Mouse (Mus musculus) C2C12 (cell line): ENCODE data around the gene Mtmr2.

ENCODE experiments used
- CTCF ChIP-seq: IDR thresholded peaks from one replicate; pipeline ENCODE4 v1.5.1; 2011; ENCODE audit not compliant: control insufficient read depth, insufficient read depth, insufficient read length
- FOSL1 ChIP-seq: IDR thresholded peaks from one replicate; pipeline ENCODE4 v1.8.0; 2011; ENCODE audit warnings: mild to moderate bottlenecking, low read length; ENCODE audit not compliant: poor library complexity, insufficient read depth, severe bottlenecking
- MYOD1 ChIP-seq: IDR thresholded peaks from one replicate; pipeline ENCODE4 v1.6.1; 2011; ENCODE audit warnings: low read depth; ENCODE audit not compliant: control insufficient read depth, insufficient read length
- USF1 ChIP-seq: IDR thresholded peaks from one replicate; pipeline ENCODE4 v1.6.1; 2011; ENCODE audit warnings: low read depth, mild to moderate bottlenecking, control low read depth, moderate library complexity

- TF ChIP-seq CTCF (no peak), MYOD1 (no peak), USF1 (no peak), FOSL1 (no peak)
Observed at GRCm38 (mm10) chr9:13748798-13749674, 826 bp downstream of the Mtmr2 start.
